Mouse (Mus musculus) testis, adult 2 months (tissue): Measurements from ENCODE around the gene Asic2.

Experiments
- CTCF ChIP-seq: fragments of 200-500 bp; IDR thresholded peaks from 2 replicates; pipeline ENCODE4 v1.5.1; 2012; ENCODE audit warnings: low read depth, mild to moderate bottlenecking, inconsistent platforms, low read length, moderate library complexity; ENCODE audit not compliant: control insufficient read depth, insufficient read depth, insufficient replicate concordance
- POLR2A ChIP-seq: fragments of 200-500 bp; IDR thresholded peaks from 2 replicates; pipeline ENCODE4 v1.6.1; 2012; ENCODE audit warnings: low read depth, mild to moderate bottlenecking, inconsistent platforms, low read length, moderate library complexity; ENCODE audit not compliant: control insufficient read depth

DNA sequence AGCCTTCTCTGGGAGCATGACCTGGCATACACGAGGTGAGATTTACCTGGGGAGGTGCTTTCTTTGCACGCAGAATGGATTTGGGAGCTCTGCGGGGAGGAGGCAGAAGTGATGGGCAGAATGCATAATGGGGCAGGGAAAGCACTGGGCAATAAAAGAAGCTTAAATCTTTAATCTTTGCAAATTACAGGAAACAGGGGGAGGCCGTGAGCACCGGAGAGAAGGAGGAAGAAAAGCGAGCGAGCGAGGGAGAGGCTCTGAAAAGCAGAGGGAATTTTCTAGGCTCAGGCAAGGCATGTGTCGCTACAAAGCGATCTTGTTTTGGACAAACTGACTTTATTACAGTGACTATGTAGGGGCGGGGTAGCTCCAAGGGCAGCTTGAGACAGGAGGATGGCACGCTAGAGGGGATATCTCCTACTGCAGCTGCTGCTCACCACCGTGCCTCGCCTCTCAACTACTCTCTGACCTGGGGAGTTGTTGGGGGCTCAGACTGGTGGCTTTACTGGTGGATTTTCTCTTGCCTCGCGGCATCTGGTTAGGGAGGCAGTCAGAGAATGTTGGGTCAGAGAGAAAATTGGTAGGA lies 1010.1 kb downstream of the Asic2 start:
- TF ChIP-seq CTCF (no peak), POLR2A (no peak)
